Comparison of ENCODE assay signal across 16 mouse cellular contexts in the genomic region with DNA sequence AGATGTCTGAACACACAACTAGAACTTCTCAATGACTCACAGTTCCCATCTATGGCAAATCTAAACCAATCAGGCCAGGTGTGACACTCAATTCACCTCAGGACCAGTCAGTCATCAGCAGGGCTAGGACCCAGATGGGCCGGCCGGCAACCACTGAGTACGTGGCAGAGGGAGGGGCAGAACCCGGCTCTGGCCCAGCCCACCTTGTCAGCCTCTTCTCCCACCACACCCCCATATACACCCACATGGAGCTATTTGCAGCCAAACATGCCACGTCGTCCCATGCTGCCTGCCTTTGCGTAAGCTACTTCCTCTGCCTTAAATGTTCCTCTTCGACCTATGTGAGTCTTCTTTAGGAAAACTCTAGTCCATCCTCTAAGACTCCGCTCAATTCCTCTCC. TPM values are rescaled to one million over a fixed set of nuclear protein-coding genes. Genes with fewer than 3 reads are reported as not detected.
DNase-seq lines count a peak whose midpoint lies in the region; ATAC-seq lines count a peak whose summit lies in the region.
"Had no signal": no experiment of that assay in that cellular context is flagged by ENCODE, and none has a peak within 500 bp of the region (broad histone marks: within the 10 kb centered on the region; RNA-seq: fewer than 3 reads in every experiment).

No protein-coding gene starts in this region.

- DNase-seq in frontal cortex, postnatal 14 days (ENCODE audit: low spot score in 2 of 2) = no peak
- no peak for DNase-seq in liver, embryonic 11.5 days (ENCODE audit: low spot score)
- no peak for DNase-seq in liver
- peak; percentile 74 for DNase-seq in brain, adult 2 months (ENCODE audit: low read depth, low spot score)
- DNase-seq in lung, postnatal 36 days = peak; percentile 46
- no peak for DNase-seq in spleen, adult 18-20 months
- no peak for DNase-seq in heart, adult 18-20 months

- H3K36me3 ChIP-seq in liver, embryonic 11.5 days (ENCODE audit: control insufficient read depth, insufficient read depth, low read length) = peaks cover 2% of the 10 kb centered on the region; the same call in 1 of the 2 replicates

- no peak overlapping the region for H3K9ac ChIP-seq in liver, embryonic 11.5 days (ENCODE audit: low read depth, low read length)

- WGBS in liver, embryonic 11.5 days = 70% methylated on average over 9 of the region's 9 CpGs

- ATAC-seq in frontal cortex, adult (ENCODE audit: low TSS enrichment) = peak; percentile 39
- ATAC-seq in liver, embryonic 11.5 days (replicated peaks; ENCODE audit: low FRiP score) = 0 out of 2 replicates have a peak, but pooled peaks have one; percentile 30

- no peak overlapping the region for H3K27ac ChIP-seq in liver, embryonic 11.5 days (ENCODE audit: low read depth, low read length)

- no peaks in the 10 kb centered on the region for H3K9me3 ChIP-seq in liver, embryonic 11.5 days (ENCODE audit: control insufficient read depth, low read length)

- no peak overlapping the region for H3K4me3 ChIP-seq in liver, embryonic 11.5 days (ENCODE audit: low read depth, low read length)

- H3K27me3 ChIP-seq in liver, embryonic 11.5 days (replicated peaks; ENCODE audit: control insufficient read depth, insufficient read depth, low read length) = no peaks in the 10 kb centered on the region
- H3K27me3 ChIP-seq: Patski had no signal

- peaks cover 6% of the 10 kb centered on the region; the same call in 1 of the 2 replicates for H3K4me1 ChIP-seq in liver, embryonic 11.5 days (replicated peaks; ENCODE audit: control insufficient read depth, insufficient read depth, low read length)

- H3K4me2 ChIP-seq in liver, embryonic 11.5 days = no peak overlapping the region

RNA-seq across cellular contexts. Expression of a gene that starts 9.8 kb away (rescaled TPM):
- polyA plus RNA-seq in liver, embryonic 11.5 days (2014; fragmentation: Nextera tagmentation; extraction: Ambion mirVana) = 29.3 and 33.1 TPM in 2 replicates
- 10 to 100 TPM; 42.2 to 45.6 TPM for total RNA-seq in heart, adult 18-20 months (2021)

RNA-seq across cellular contexts. Expression of a gene that starts 20.1 kb away (rescaled TPM):
- not detected in 2 replicates for polyA plus RNA-seq in liver, embryonic 11.5 days (2014; fragmentation: Nextera tagmentation; extraction: Ambion mirVana)
- total RNA-seq in heart, adult 18-20 months (2021) = not detected
- total RNA-seq: gastrocnemius, adult 18-20 months; megakaryocyte progenitor cell, adult 5-6 weeks had no signal
- polyA plus RNA-seq: heart, embryonic 16.5 days; Patski had no signal

RNA-seq across cellular contexts. Expression of a gene that starts 49.6 kb away (rescaled TPM):
- polyA plus RNA-seq in liver, embryonic 11.5 days (2014; fragmentation: Nextera tagmentation; extraction: Ambion mirVana) = not detected in 2 replicates
- not detected for total RNA-seq in heart, adult 18-20 months (2021)
- total RNA-seq: adrenal gland, postnatal 4 days; gastrocnemius, adult 18-20 months; left cerebral cortex, postnatal 36 days; megakaryocyte progenitor cell, adult 5-6 weeks had no signal
- polyA plus RNA-seq: cerebellum, adult 2 months; embryonic facial prominence, embryonic 14.5 days; heart, embryonic 16.5 days; Patski had no signal

Comparison
In these comparisons a context has a peak if more than half of its experiments do, and no peak if none do; other contexts are left out.
1. DNase-seq: peak in brain, adult 2 months (single experiment) and lung, postnatal 36 days (single experiment); none in frontal cortex, postnatal 14 days (0 of 2), liver, embryonic 11.5 days (single experiment), liver (single experiment), spleen, adult 18-20 months (0 of 2) and heart, adult 18-20 months (0 of 2).